Mouse (Mus musculus) brain, embryonic 14.5 days (tissue): ENCODE measurements at regions not wholly inside any gene's neighbourhood (a gene's known extent, or its start where the extent isn't known, plus 50 kb on each side); places are given as distances from the start of the nearest gene placed in this dataset.
A peak's percentile ranks its signal among the peaks of the same experiment; 100 is the strongest.

Experiments
- DNase-seq: peaks from one replicate; pipeline ENCODE4 v3.0.0-alpha.2; 2011; ENCODE audit warnings: low read depth
- CTCF ChIP-seq: fragments of 200-500 bp; IDR thresholded peaks from 2 replicates; pipeline ENCODE4 v1.5.1; 2012; ENCODE audit warnings: inconsistent platforms, mild to moderate bottlenecking, moderate library complexity, borderline replicate concordance; ENCODE audit not compliant: insufficient read depth, insufficient read length; ENCODE audit errors: extremely low read depth
- POLR2A ChIP-seq: fragments of 200-500 bp; IDR thresholded peaks from 2 replicates; pipeline ENCODE4 v1.6.1; 2012; ENCODE audit warnings: mild to moderate bottlenecking, inconsistent platforms, borderline replicate concordance; ENCODE audit not compliant: poor library complexity, insufficient read depth, insufficient read length, severe bottlenecking; ENCODE audit errors: extremely low read depth

DNA sequence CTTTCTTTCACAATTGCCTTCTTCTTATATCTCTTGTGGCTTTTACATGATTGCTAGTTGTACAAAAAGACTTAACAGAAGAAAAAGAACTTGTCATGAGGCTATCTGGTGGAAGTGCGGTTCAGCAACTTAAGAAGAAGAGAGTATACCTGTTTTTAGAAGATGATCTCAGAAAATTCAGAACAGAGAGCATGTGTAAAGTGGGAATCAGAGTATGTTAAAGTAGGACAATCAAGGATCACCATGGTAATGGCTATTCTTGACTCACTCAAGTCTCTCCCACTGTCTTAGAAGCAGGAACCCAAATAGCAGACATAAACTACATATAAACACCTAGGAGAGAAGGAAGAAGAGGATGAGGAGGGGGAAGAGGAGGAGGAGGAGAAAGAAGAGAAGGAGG lies 857.9 kb upstream of the Nr2f1 start:
- no peak for DNase-seq
- TF ChIP-seq POLR2A: no peak
- TF ChIP-seq CTCF: no peak

DNA sequence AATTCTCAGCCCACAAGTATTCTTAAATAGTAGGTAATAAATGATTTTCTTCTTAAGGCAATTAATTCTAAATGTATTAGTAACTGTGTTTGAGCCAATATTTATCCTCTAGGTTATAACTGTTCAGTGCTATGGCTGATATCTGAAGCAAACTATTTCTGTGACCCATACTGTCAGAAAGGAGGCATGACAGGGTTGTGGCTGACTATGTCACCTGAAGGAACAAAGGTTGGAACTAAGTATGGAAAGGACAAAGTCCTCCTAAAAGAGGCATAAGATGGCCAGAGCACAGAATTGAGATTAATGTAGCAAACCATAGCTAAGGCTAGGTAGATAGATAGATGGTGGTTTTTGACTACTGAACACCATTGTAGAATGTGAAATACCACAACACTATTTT lies 854.9 kb upstream of the Nr2f1 start:
- TF ChIP-seq CTCF (no peak), POLR2A (no peak)

GRCm38 (mm10) chr13:79053428-79053827 lies 853.9 kb upstream of the Nr2f1 start:
- no peak for DNase-seq
- TF ChIP-seq POLR2A (no peak), CTCF (no peak)

More for the DNA sequence above, 854.9 kb upstream of the Nr2f1 start:
- DNase-seq: no peak

GRCm38 (mm10) chr13:79047240-79047639 lies 847.7 kb upstream of the Nr2f1 start:
- peak; percentile 41 for DNase-seq
- no peak for TF ChIP-seq POLR2A
- no peak for TF ChIP-seq CTCF

DNA sequence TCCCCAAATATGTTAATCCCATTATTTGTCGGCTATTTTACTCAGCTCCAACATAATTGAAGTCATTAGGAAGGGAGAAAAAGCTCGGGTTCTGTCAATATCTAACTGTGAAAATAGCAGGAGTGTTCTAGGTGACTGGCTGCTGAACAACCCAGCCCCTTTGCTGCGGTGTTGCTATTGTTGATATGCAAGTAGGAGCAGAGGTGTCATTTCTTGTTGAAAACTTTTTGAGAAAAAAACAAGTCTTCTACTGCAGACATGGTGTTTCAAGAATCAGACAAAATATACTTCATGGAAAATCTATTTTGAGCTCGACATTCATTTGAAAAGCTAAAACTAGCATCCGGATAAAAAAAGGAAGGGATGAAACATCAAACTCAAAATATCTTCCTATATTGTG lies 845.1 kb upstream of the Nr2f1 start:
- DNase-seq: no peak
- no peak for TF ChIP-seq CTCF
- TF ChIP-seq POLR2A: no peak

DNA sequence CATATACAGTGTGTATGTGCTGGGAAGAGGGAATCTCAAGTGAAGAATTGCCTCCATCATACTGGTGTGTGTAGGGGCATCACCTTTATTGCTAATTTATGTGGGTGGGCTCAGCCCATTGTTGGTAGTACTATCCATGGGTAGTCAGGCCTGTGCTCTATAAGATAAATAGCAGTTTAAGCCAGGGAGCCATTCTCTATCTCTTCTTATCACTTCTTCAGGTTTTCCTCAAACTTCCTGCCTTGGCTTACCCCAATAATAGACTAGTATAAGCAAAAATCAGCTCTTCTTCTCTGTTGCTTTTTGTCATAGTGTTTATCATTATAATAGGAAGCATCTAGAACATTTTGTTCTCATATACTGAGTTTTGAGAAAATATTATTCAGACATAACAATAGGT lies 838.3 kb upstream of the Nr2f1 start:
- no peak for DNase-seq
- TF ChIP-seq POLR2A (no peak), CTCF (no peak)

- TF ChIP-seq POLR2A (no peak), CTCF (no peak)
- no peak for DNase-seq
These were observed 835.7 kb upstream of the Nr2f1 start for GRCm38 (mm10) chr13:79035276-79035675.

- no peak for TF ChIP-seq CTCF
- no peak for TF ChIP-seq POLR2A
- peak; percentile 32 for DNase-seq
These were observed 830.4 kb upstream of the Nr2f1 start for GRCm38 (mm10) chr13:79029974-79030373.

DNA sequence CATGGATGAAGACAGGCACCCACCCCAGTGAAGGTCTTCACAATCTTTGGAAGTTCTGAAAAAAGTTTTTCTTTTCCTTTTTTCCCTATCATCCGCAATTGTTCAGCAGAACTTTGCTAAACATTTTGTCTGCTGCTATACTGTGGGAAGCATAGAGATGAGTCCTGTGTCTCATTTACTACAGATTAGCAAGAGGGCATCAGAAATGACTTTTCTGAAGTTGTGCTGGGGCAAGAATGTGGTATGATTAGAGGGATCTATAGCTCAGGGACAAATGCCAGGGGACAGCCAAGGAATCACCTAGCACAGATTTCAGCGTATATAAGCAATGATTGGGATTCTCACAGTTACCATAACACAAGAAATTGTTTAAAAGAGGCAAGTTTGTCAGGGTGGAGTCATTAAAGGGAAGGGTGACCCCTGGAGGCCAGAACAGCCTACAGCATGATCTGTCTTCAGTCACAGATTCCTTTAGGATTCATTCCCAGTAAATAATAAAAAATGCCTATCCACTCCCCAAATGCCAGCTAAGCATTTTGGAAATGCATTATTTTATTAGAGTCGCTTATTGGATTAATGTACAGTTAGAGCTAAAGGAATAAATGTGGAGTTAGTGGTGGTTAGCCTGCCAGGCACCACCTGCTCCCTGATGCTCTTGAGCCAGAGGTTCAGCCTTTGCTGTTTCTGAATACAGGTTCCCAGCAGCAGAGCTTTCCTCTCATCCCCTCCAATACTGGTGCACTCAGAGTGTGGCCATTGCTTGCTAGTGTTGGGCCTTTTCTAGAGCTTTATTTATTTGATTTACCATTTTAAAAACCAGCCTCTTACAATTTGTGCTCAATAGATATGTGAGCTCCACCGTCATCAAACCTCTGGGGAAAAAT lies 828.6 kb upstream of the Nr2f1 start:
- DNase-seq: peak; percentile 82
- TF ChIP-seq CTCF (peak; percentile 68), POLR2A (no peak)

DNA sequence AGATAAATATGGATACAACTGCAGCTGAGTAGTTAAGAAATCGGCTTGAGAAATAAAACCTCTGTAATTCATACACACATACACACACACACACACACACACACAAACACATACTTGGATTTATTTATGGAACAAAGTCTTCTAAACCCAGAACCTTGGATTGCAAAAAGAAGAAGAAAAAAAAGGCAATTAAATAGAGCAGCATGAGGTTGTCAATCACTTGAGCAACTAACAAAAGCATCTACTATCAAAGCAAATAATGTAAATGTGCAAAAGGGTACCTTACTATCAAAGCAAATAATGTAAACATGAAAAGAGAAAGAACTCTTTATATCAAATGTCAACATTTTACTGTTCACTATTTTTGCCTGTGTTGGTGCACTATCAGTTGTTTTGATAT lies 826.1 kb upstream of the Nr2f1 start:
- TF ChIP-seq POLR2A: no peak
- TF ChIP-seq CTCF: no peak

GRCm38 (mm10) chr13:79018051-79018450 lies 818.5 kb upstream of the Nr2f1 start:
- DNase-seq: no peak
- TF ChIP-seq CTCF (no peak), POLR2A (no peak)

More for the DNA sequence above, 826.1 kb upstream of the Nr2f1 start:
- peak; percentile 75 for DNase-seq

- no peak for DNase-seq
These were observed 803.8 kb upstream of the Nr2f1 start for GRCm38 (mm10) chr13:79003313-79003712.

More at GRCm38 (mm10) chr13:79003313-79003712, 803.8 kb upstream of the Nr2f1 start:
- TF ChIP-seq POLR2A (no peak), CTCF (no peak)
